Mouse (Mus musculus) intestine, embryonic 16.5 days (tissue): ENCODE measurements at regions not wholly inside any gene's neighbourhood (a gene's known extent, or its start where the extent isn't known, plus 50 kb on each side); places are given as distances from the start of the nearest gene placed in this dataset.

Experiments
- ATAC-seq: fragments of 200-750 bp; cut with Nextera tagmentation; 2 replicates; pipeline ENCODE4 v1.8.0; 2017; ENCODE audit warnings: moderate TSS enrichment, moderate library complexity
- H3K27ac ChIP-seq: fragments of 300-500 bp; sonication (generic); 2 replicates; pipeline ENCODE4 v1.5.1; 2014; ENCODE audit warnings: mild to moderate bottlenecking, low read length
- H3K27me3 ChIP-seq: fragments of 300-500 bp; sonication (generic); replicated peaks from 2 replicates; pipeline ENCODE4 v1.6.1; 2014; ENCODE audit warnings: low read length, control low read depth, mixed read lengths; ENCODE audit not compliant: control insufficient read depth, insufficient read depth
- H3K36me3 ChIP-seq: fragments of 300-500 bp; sonication (generic); 2 replicates; pipeline ENCODE4 v1.6.1; 2014; ENCODE audit warnings: low read length, control low read depth; ENCODE audit not compliant: control insufficient read depth, insufficient read depth
- H3K4me1 ChIP-seq: fragments of 300-500 bp; sonication (generic); 2 replicates; pipeline ENCODE4 v1.6.1; 2014; ENCODE audit warnings: low read length, control low read depth, mixed read lengths; ENCODE audit not compliant: control insufficient read depth, insufficient read depth
- H3K4me2 ChIP-seq: fragments of 300-500 bp; sonication (generic); 2 replicates; pipeline ENCODE4 v1.6.1; 2014; ENCODE audit warnings: low read depth, low read length, control low read depth
- H3K4me3 ChIP-seq: fragments of 300-500 bp; sonication (generic); 2 replicates; pipeline ENCODE4 v1.5.1; 2014; ENCODE audit warnings: mild to moderate bottlenecking, low read length
- H3K9ac ChIP-seq: fragments of 300-500 bp; sonication (generic); 2 replicates; pipeline ENCODE4 v1.6.1; 2014; ENCODE audit warnings: low read depth, low read length
- H3K9me3 ChIP-seq: fragments of 300-500 bp; sonication (generic); 2 replicates; pipeline ENCODE4 v1.6.1; 2016; ENCODE audit warnings: low read length, control low read depth; ENCODE audit not compliant: control insufficient read depth
- WGBS: fragments of 180-500 bp; shearing (Covaris S2); extraction: QIAGEN DNeasy Blood & Tissue Kit; methylation state at CpG from one replicate; pipeline ENCODE4 v1.1.7; 2014; 5-methylcytosine and 5-hydroxymethylcytosine counted together

DNA sequence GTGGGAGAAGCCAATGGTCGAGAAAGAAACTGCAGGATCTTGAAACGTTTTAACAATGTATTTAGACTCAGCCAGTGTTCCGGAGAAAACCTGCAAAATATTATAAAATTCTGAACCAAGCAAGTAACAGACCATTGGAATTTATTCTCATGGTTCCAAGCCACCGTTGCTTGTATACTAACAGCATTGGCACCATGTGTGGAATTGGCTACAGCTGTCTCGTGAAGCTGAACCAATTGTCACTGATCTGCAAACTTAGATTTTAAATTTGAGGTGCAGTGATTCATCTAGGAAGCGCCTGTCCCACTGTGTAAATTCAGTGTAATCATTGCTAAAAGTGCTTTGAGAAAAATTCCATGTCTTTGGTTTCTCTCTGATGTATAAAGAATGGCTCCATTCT lies 137.8 kb upstream of the Ube2e3 start:
- Histone ChIP-seq H3K36me3 (no peaks in the 10 kb centered on the region), H3K9ac (no peak overlapping the region), H3K9me3 (no peaks in the 10 kb centered on the region), H3K27me3 (no peaks in the 10 kb centered on the region), H3K4me3 (no peak overlapping the region), H3K27ac (no peak overlapping the region), H3K4me1 (no peaks in the 10 kb centered on the region), H3K4me2 (no peak overlapping the region)
- WGBS = 75% methylated on average over 6 of the region's 6 CpGs
- no peak for ATAC-seq

- no peak overlapping the region for H3K4me3 ChIP-seq
- H3K9ac ChIP-seq = no peak overlapping the region
- no peaks in the 10 kb centered on the region for H3K27me3 ChIP-seq
- no peaks in the 10 kb centered on the region for H3K36me3 ChIP-seq
- H3K4me1 ChIP-seq = no peaks in the 10 kb centered on the region
- 94% methylated on average over 7 of the region's 7 CpGs for WGBS
- no peak overlapping the region for H3K4me2 ChIP-seq
- no peaks in the 10 kb centered on the region for H3K9me3 ChIP-seq
- no peak for ATAC-seq
- H3K27ac ChIP-seq = no peak overlapping the region
Observed at GRCm38 (mm10) chr2:78726060-78726459, 141.9 kb upstream of the Ube2e3 start.

- H3K4me3 ChIP-seq = no peak overlapping the region
- no peak overlapping the region for H3K27ac ChIP-seq
- WGBS = 38% methylated on average over 2 of the region's 2 CpGs
- H3K36me3 ChIP-seq = no peaks in the 10 kb centered on the region
- H3K4me2 ChIP-seq = no peak overlapping the region
- no peaks in the 10 kb centered on the region for H3K9me3 ChIP-seq
- H3K27me3 ChIP-seq = no peaks in the 10 kb centered on the region
- ATAC-seq = no peak
- H3K9ac ChIP-seq = no peak overlapping the region
- no peaks in the 10 kb centered on the region for H3K4me1 ChIP-seq
Observed at GRCm38 (mm10) chr2:78724416-78724815, 143.5 kb upstream of the Ube2e3 start.

- H3K27ac ChIP-seq = no peak overlapping the region
- H3K4me1 ChIP-seq = no peaks in the 10 kb centered on the region
- H3K27me3 ChIP-seq = no peaks in the 10 kb centered on the region
- WGBS = 94% methylated on average over 3 of the region's 3 CpGs
- no peak for ATAC-seq
- H3K9ac ChIP-seq = no peak overlapping the region
- H3K9me3 ChIP-seq = no peaks in the 10 kb centered on the region
- H3K4me3 ChIP-seq = no peak overlapping the region
- H3K36me3 ChIP-seq = no peaks in the 10 kb centered on the region
- no peak overlapping the region for H3K4me2 ChIP-seq
Observed at GRCm38 (mm10) chr2:78723423-78723822, 144.5 kb upstream of the Ube2e3 start.

DNA sequence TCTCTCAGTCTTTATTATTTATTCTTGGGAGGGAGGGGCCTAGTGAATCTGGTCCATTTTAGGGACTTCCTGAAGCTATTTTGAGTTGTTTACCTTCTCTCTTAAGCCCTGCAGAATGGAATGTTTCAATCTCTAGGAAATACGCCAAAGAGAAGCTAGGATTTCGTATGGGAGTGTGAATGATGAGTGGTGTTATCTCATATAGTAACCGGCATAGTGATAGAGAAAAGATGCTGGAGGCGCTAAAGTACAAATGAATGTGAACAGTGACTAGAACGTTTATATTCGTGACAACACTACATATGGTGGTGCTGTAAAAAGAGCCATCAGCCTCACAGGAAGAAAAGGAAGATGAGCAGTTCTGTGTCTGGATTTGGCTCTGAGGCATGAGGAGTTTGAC lies 145.2 kb upstream of the Ube2e3 start:
- WGBS = 63% methylated on average over 6 of the region's 6 CpGs
- H3K27ac ChIP-seq = no peak overlapping the region
- no peak overlapping the region for H3K4me3 ChIP-seq
- H3K4me2 ChIP-seq = no peak overlapping the region
- H3K4me1 ChIP-seq = no peaks in the 10 kb centered on the region
- no peak overlapping the region for H3K9ac ChIP-seq
- H3K9me3 ChIP-seq = no peaks in the 10 kb centered on the region
- no peak for ATAC-seq
- no peaks in the 10 kb centered on the region for H3K36me3 ChIP-seq
- H3K27me3 ChIP-seq = no peaks in the 10 kb centered on the region

DNA sequence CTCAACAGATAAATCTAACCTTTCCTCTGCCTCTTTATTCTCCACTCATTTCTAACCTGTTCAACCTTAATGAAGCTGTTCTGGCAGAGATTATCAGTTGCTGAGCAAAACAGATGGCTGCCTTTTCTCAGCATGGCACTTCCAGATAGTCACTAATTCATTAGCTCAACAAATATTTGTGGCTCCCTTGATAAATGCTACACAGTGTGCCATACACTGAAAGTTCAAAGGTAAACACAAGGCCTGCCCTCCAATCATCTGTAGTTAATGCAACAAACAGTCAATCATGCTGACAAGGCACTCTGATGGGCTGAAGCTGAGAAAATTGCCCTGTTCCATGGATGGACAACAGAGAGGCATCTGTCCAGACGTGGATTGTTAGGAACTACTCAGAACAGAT lies 149.4 kb upstream of the Ube2e3 start:
- peak; percentile 87 for ATAC-seq
- Histone ChIP-seq H3K9me3 (no peaks in the 10 kb centered on the region), H3K4me2 (no peak overlapping the region), H3K4me3 (no peak overlapping the region), H3K27me3 (no peaks in the 10 kb centered on the region), H3K9ac (no peak overlapping the region), H3K27ac (no peak overlapping the region), H3K36me3 (no peaks in the 10 kb centered on the region), H3K4me1 (no peaks in the 10 kb centered on the region)
- WGBS = 42% methylated on average over 1 of the region's 1 CpGs

DNA sequence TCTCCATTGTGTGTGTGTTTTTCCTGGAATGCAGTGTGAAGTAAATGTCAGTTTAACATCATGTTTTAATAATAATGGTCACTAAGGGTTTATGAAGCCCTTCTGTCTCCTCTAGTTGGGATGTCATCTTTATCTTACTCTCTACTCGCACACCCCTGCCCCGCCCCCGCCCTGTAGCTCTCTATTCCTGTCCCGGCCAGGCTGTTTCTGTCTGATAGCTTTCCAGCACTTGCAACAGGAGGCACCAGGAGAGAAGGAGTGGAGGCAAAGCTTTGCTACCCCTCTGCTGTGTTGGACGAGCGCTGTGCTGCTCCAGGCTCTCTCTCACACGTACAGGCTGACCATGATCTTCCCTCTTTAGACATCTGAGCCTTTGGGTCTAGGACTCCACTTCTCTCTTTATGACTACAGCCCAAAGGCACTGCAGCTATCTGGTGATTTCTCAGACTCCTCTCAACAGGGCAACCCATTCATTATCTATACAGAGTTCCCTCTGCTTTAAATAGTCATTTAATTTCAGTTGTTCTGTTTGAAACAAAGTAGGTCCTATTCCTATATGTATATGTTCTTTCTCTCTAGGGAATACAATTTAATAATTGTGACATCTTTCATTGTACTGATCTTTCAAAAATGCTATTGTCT lies 151.6 kb upstream of the Ube2e3 start:
- 72% methylated on average over 7 of the region's 7 CpGs for WGBS
- Histone ChIP-seq H3K4me2 (no peak overlapping the region), H3K27ac (no peak overlapping the region), H3K9ac (no peak overlapping the region), H3K36me3 (no peaks in the 10 kb centered on the region), H3K27me3 (no peaks in the 10 kb centered on the region), H3K9me3 (no peaks in the 10 kb centered on the region), H3K4me3 (no peak overlapping the region), H3K4me1 (no peaks in the 10 kb centered on the region)
- peak; percentile 80 for ATAC-seq

GRCm38 (mm10) chr2:78694851-78695250 lies 173.1 kb upstream of the Ube2e3 start:
- WGBS = 82% methylated on average over 6 of the region's 6 CpGs
- Histone ChIP-seq H3K27ac (no peak overlapping the region), H3K4me3 (no peak overlapping the region), H3K36me3 (no peaks in the 10 kb centered on the region), H3K9me3 (no peaks in the 10 kb centered on the region), H3K27me3 (no peaks in the 10 kb centered on the region), H3K4me2 (no peak overlapping the region), H3K4me1 (no peaks in the 10 kb centered on the region), H3K9ac (no peak overlapping the region)
- ATAC-seq = no peak

DNA sequence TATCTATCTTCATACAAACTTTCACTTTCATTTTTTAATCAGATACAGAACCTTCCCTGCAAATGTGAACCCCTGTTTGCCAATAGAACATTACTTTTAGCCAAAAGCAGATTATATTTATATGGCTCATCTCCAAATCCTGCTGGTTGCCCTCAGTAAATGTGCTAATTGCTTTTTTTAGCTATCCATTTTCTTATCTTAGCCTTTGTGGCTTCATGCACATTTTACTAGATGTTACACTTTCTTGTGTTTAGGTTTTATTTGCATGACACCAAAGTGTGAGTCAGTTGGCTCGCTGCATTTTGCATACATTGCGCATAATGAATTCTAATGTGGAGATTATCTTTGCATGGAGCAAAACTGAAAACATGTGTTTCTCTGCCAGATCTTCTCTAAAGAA lies 211.3 kb upstream of the Ube2e3 start:
- H3K4me1 ChIP-seq = peaks cover 3% of the 10 kb centered on the region; the same call in 1 of the 2 replicates
- H3K27me3 ChIP-seq = no peaks in the 10 kb centered on the region
- H3K9ac ChIP-seq = no peak overlapping the region
- no peaks in the 10 kb centered on the region for H3K9me3 ChIP-seq
- no peaks in the 10 kb centered on the region for H3K36me3 ChIP-seq
- no peak overlapping the region for H3K4me3 ChIP-seq
- H3K27ac ChIP-seq = no peak overlapping the region
- WGBS = 85% methylated on average over 2 of the region's 2 CpGs
- ATAC-seq = no peak
- H3K4me2 ChIP-seq = no peak overlapping the region
